Mouse (Mus musculus) T-cell, adult 2 months (primary cell): Measurements from ENCODE around the gene Iqcc.
A peak's percentile ranks its signal among the peaks of the same experiment; 100 is the strongest.

ENCODE experiments used
- DNase-seq: peaks from one replicate; pipeline ENCODE4 v3.0.0; 2022; ENCODE audit warnings: low spot score

Iqcc gene

GRCm38 (mm10) chr4:129622120-129622802, 3.4 kb upstream of the Iqcc start:
- DNase-seq: no peak

GRCm38 (mm10) chr4:129621283-129621841, 2.5 kb upstream of the Iqcc start:
- DNase-seq: no peak

GRCm38 (mm10) chr4:129620419-129621282, 1.8 kb upstream of the Iqcc start:
- DNase-seq: no peak

- DNase-seq: no peak
These were observed 868 bp downstream of the Iqcc start for GRCm38 (mm10) chr4:129618031-129618430.

- no peak for DNase-seq
These were observed 1.7 kb downstream of the Iqcc start for GRCm38 (mm10) chr4:129617121-129617641.

- DNase-seq: no peak
These were observed 2.3 kb downstream of the Iqcc start for GRCm38 (mm10) chr4:129616631-129617030.

- DNase-seq: no peak
These were observed 3.1 kb downstream of the Iqcc start for GRCm38 (mm10) chr4:129615801-129616290.

GRCm38 (mm10) chr4:129614093-129614492, 4.8 kb downstream of the Iqcc start, which contains the start of gene Dcdc2b:
Gene Dcdc2b, minus strand, starts transcription at chr4:129614257.
- DNase-seq: no peak

GRCm38 (mm10) chr4:129610472-129610871, 8.4 kb downstream of the Iqcc start:
- no peak for DNase-seq

GRCm38 (mm10) chr4:129610026-129610425, 8.9 kb downstream of the Iqcc start:
- peak; percentile 51 for DNase-seq

- DNase-seq: no peak
These were observed 9.7 kb downstream of the Iqcc start for GRCm38 (mm10) chr4:129609139-129609631.

GRCm38 (mm10) chr4:129608426-129609025, 10.4 kb downstream of the Iqcc start:
- peak; percentile 84 for DNase-seq

GRCm38 (mm10) chr4:129600233-129601158, 18.4 kb downstream of the Iqcc start, which contains the start of the genes Eif3i and Tmem234:
Gene Eif3i, minus strand, starts transcription at chr4:129600648.
Gene Tmem234, plus strand, starts transcription at chr4:129600668.
- DNase-seq: peak; percentile 90

- DNase-seq: no peak
These were observed 30.0 kb downstream of the Iqcc start for GRCm38 (mm10) chr4:129588865-129589264.

- no peak for DNase-seq
These were observed 32.0 kb downstream of the Iqcc start for GRCm38 (mm10) chr4:129586943-129587342.

- DNase-seq: no peak
These were observed 33.1 kb downstream of the Iqcc start for GRCm38 (mm10) chr4:129585773-129586172.

- peak; percentile 85 for DNase-seq
These were observed 33.9 kb downstream of the Iqcc start for GRCm38 (mm10) chr4:129584884-129585608.

- DNase-seq: no peak
These were observed 34.5 kb downstream of the Iqcc start for GRCm38 (mm10) chr4:129584370-129584769.

- no peak for DNase-seq
These were observed 36.6 kb downstream of the Iqcc start for GRCm38 (mm10) chr4:129582251-129582650.

- DNase-seq: peak; percentile 54
These were observed 38.6 kb downstream of the Iqcc start for GRCm38 (mm10) chr4:129580347-129580746.
